Mouse (Mus musculus) testis, adult 2 months (tissue): ENCODE results near the gene Psmd5. TPM values are rescaled to one million over a fixed set of nuclear protein-coding genes. Genes with fewer than 3 reads are reported as not detected.
A peak's percentile ranks its signal among the peaks of the same experiment; 100 is the strongest.
"Not testable (repeated sequence)": the region's sequence is repeated elsewhere in the genome, so short reads cannot be mapped to it uniquely, and the experiment has no call there.

ENCODE experiments used
- H3K27ac ChIP-seq: fragments of 200-500 bp; 2 replicates; pipeline ENCODE4 v1.5.1; 2012; ENCODE audit warnings: low read depth, low read length; ENCODE audit not compliant: control insufficient read depth, insufficient read depth
- H3K27me3 ChIP-seq: fragments of 200-500 bp; 2 replicates; pipeline ENCODE4 v1.6.1; 2012; ENCODE audit warnings: mild to moderate bottlenecking, low read length, moderate library complexity; ENCODE audit not compliant: control insufficient read depth, insufficient read depth
- H3K36me3 ChIP-seq: fragments of 200-500 bp; 2 replicates; pipeline ENCODE4 v1.6.1; 2012; ENCODE audit warnings: mild to moderate bottlenecking, low read length; ENCODE audit not compliant: control insufficient read depth, insufficient read depth
- H3K4me1 ChIP-seq: fragments of 200-500 bp; 2 replicates; pipeline ENCODE4 v1.6.1; 2012; ENCODE audit warnings: low read length; ENCODE audit not compliant: control insufficient read depth, insufficient read depth
- H3K4me3 ChIP-seq: fragments of 200-500 bp; 2 replicates; pipeline ENCODE4 v1.5.1; 2012; ENCODE audit warnings: low read depth, mild to moderate bottlenecking, low read length, moderate library complexity, mixed read lengths; ENCODE audit not compliant: control insufficient read depth
- CTCF ChIP-seq: fragments of 200-500 bp; IDR thresholded peaks from 2 replicates; pipeline ENCODE4 v1.5.1; 2012; ENCODE audit warnings: low read depth, mild to moderate bottlenecking, inconsistent platforms, low read length, moderate library complexity; ENCODE audit not compliant: control insufficient read depth, insufficient read depth, insufficient replicate concordance
- POLR2A ChIP-seq: fragments of 200-500 bp; IDR thresholded peaks from 2 replicates; pipeline ENCODE4 v1.6.1; 2012; ENCODE audit warnings: low read depth, mild to moderate bottlenecking, inconsistent platforms, low read length, moderate library complexity; ENCODE audit not compliant: control insufficient read depth
- polyA plus RNA-seq: library from polyadenylated mRNA; depleted of rRNA; stranded (reverse); fragments of >200 nt; gene quantifications from 2 replicates; pipeline ENCODE4 v1.2.3, GENCODE M21; 2012

Gene Psmd5
- polyA plus RNA-seq, 1 experiment: 8.0 TPM

GRCm38 (mm10) chr2:34870520-34871474 is 4.0 kb downstream of the Psmd5 start:
- Histone ChIP-seq H3K4me1 (peaks cover 5% of the 10 kb centered on the region), H3K27me3 (no peaks in the 10 kb centered on the region), H3K27ac (peak overlapping the region; percentile 94), H3K36me3 (peaks cover under 1% of the 10 kb centered on the region; the same call in 1 of the 2 replicates), H3K4me3 (peak overlapping the region; percentile 95)
- peak; percentile 98 for TF ChIP-seq POLR2A
- no peak for TF ChIP-seq CTCF

GRCm38 (mm10) chr2:34869680-34870079 is 5.1 kb downstream of the Psmd5 start:
- H3K27me3 ChIP-seq: no peaks in the 10 kb centered on the region
- H3K36me3 ChIP-seq: peaks cover 1% of the 10 kb centered on the region; the same call in 1 of the 2 replicates
- no peak overlapping the region for H3K4me3 ChIP-seq
- peaks cover 5% of the 10 kb centered on the region for H3K4me1 ChIP-seq
- TF ChIP-seq CTCF: no peak
- no peak overlapping the region for H3K27ac ChIP-seq

GRCm38 (mm10) chr2:34857728-34858127 is 17.0 kb downstream of the Psmd5 start:
- H3K4me1 ChIP-seq: no peaks in the 10 kb centered on the region
- H3K27me3 ChIP-seq: no peaks in the 10 kb centered on the region
- TF ChIP-seq POLR2A: no peak
- no peak for TF ChIP-seq CTCF
- no peak overlapping the region for H3K4me3 ChIP-seq
- no peak overlapping the region for H3K27ac ChIP-seq
- H3K36me3 ChIP-seq: peaks cover 3% of the 10 kb centered on the region

GRCm38 (mm10) chr2:34855265-34855664 is 19.5 kb downstream of the Psmd5 start:
- no peak for TF ChIP-seq CTCF
- no peak for TF ChIP-seq POLR2A
- Histone ChIP-seq H3K36me3 (peaks cover 5% of the 10 kb centered on the region), H3K27ac (no peak overlapping the region), H3K27me3 (no peaks in the 10 kb centered on the region), H3K4me3 (no peak overlapping the region), H3K4me1 (no peaks in the 10 kb centered on the region)

GRCm38 (mm10) chr2:34847702-34848101 is 27.1 kb downstream of the Psmd5 start:
- no peak overlapping the region for H3K4me3 ChIP-seq
- no peaks in the 10 kb centered on the region for H3K27me3 ChIP-seq
- TF ChIP-seq CTCF (no peak), POLR2A (no peak)
- H3K4me1 ChIP-seq: peaks cover 4% of the 10 kb centered on the region; the same call in 1 of the 2 replicates
- H3K36me3 ChIP-seq: peaks cover 2% of the 10 kb centered on the region; the same call in 1 of the 2 replicates
- H3K27ac ChIP-seq: no peak overlapping the region

GRCm38 (mm10) chr2:34843211-34843939 is 31.4 kb downstream of the Psmd5 start:
- no peak for TF ChIP-seq POLR2A
- TF ChIP-seq CTCF: no peak
- Histone ChIP-seq H3K4me3 (no peak overlapping the region), H3K36me3 (no peaks in the 10 kb centered on the region), H3K27me3 (no peaks in the 10 kb centered on the region), H3K4me1 (peaks cover 4% of the 10 kb centered on the region; the same call in 1 of the 2 replicates), H3K27ac (no peak overlapping the region)

GRCm38 (mm10) chr2:34841706-34842105 is 33.1 kb downstream of the Psmd5 start:
- H3K4me1 ChIP-seq: peaks cover 4% of the 10 kb centered on the region; the same call in 1 of the 2 replicates
- no peak for TF ChIP-seq POLR2A
- TF ChIP-seq CTCF: no peak
- no peaks in the 10 kb centered on the region for H3K27me3 ChIP-seq
- no peak overlapping the region for H3K4me3 ChIP-seq
- H3K27ac ChIP-seq: no peak overlapping the region
- no peaks in the 10 kb centered on the region for H3K36me3 ChIP-seq

- H3K27ac ChIP-seq: not testable (repeated sequence)
These were observed 34.6 kb downstream of the Psmd5 start for GRCm38 (mm10) chr2:34840143-34840542.

More at GRCm38 (mm10) chr2:34840143-34840542, 34.6 kb downstream of the Psmd5 start:
- not testable (repeated sequence) for H3K36me3 ChIP-seq, H3K27me3 ChIP-seq, H3K4me3 ChIP-seq, H3K4me1 ChIP-seq
